Mouse (Mus musculus): ENCODE data around the gene Gm4787. TPM values are rescaled to one million over a fixed set of nuclear protein-coding genes. Genes with fewer than 3 reads are reported as not detected.

The Gm4787 gene
- polyA plus RNA-seq, 1 experiment from 2014 or later = 0.06 TPM

GRCm38 (mm10) chr12:81331937-81332874 is 47.1 kb downstream of the Gm4787 start:
- H3K27me3 ChIP-seq (replicated peaks; ENCODE audit: insufficient read depth, low read length) = peaks cover 12% of the 10 kb centered on the region
- H3K9me3 ChIP-seq (ENCODE audit: low read length) = no peaks in the 10 kb centered on the region
- peak; percentile 11 for DNase-seq (ENCODE audit: low spot score)
- peak; percentile 25 for ATAC-seq
- H3K4me1 ChIP-seq (ENCODE audit: insufficient read depth, low read depth, low read length) = no peaks in the 10 kb centered on the region
- no peak overlapping the region for H3K27ac ChIP-seq (ENCODE audit: low read length)
- H3K36me3 ChIP-seq (ENCODE audit: insufficient read depth, low read length) = no peaks in the 10 kb centered on the region
- WGBS = 1% methylated on average over 45 of the region's 54 CpGs
- peak overlapping the region; percentile 26; the same call in 1 of the 2 replicates for H3K9ac ChIP-seq (replicated peaks; ENCODE audit: low read depth)
- TF ChIP-seq EP300 (IDR thresholded peaks at IDR 0.05) = no peak
- no peak for TF ChIP-seq CTCF (IDR thresholded peaks at IDR 0.05)
- peak overlapping the region; percentile 46 for H3K4me3 ChIP-seq (ENCODE audit: low read depth, low read length)
- H3K4me2 ChIP-seq (replicated peaks; ENCODE audit: low read depth, low read length) = peak overlapping the region; percentile 93

- Histone ChIP-seq H3K27ac (ENCODE audit: low read length) (no peak overlapping the region), H3K4me1 (ENCODE audit: insufficient read depth, low read depth, low read length) (no peaks in the 10 kb centered on the region), H3K27me3 (replicated peaks; ENCODE audit: insufficient read depth, low read length) (peaks cover 12% of the 10 kb centered on the region), H3K9me3 (ENCODE audit: low read length) (no peaks in the 10 kb centered on the region), H3K4me2 (replicated peaks; ENCODE audit: low read depth, low read length) (no peak overlapping the region), H3K36me3 (ENCODE audit: insufficient read depth, low read length) (no peaks in the 10 kb centered on the region), H3K4me3 (ENCODE audit: low read depth, low read length) (no peak overlapping the region), H3K9ac (replicated peaks; ENCODE audit: low read depth) (no peak overlapping the region)
- no peak for TF ChIP-seq CTCF (IDR thresholded peaks at IDR 0.05)
- no peak for ATAC-seq
- DNase-seq (ENCODE audit: low spot score) = no peak
- 44% methylated on average over 5 of the region's 5 CpGs for WGBS
Observed at GRCm38 (mm10) chr12:81331046-81331638, 48.1 kb downstream of the Gm4787 start.

Other genes with a start within 250 kb of the Gm4787 start
- gene Slc8a3, start 46.3 kb downstream of the Gm4787 start, polyA plus RNA-seq (2015; fragmentation: Nextera tagmentation; extraction: Ambion mirVana) = 0.13 and 0.21 TPM in 2 replicates
- 0.24 and 0.38 TPM in 2 replicates for gene Adam4, start 42.5 kb upstream of the Gm4787 start, polyA plus RNA-seq (2015; fragmentation: Nextera tagmentation; extraction: Ambion mirVana)
- 144 and 148 TPM in 2 replicates for gene Cox16, start 105.7 kb upstream of the Gm4787 start, polyA plus RNA-seq (2015; fragmentation: Nextera tagmentation; extraction: Ambion mirVana)
- 17.6 and 19.0 TPM in 2 replicates for gene Gm20498, start 153.4 kb upstream of the Gm4787 start, polyA plus RNA-seq (2015; fragmentation: Nextera tagmentation; extraction: Ambion mirVana)
- gene Synj2bp, start 153.4 kb upstream of the Gm4787 start, polyA plus RNA-seq (2015; fragmentation: Nextera tagmentation; extraction: Ambion mirVana) = 27.5 and 31.9 TPM in 2 replicates
- 0.05 and 0.06 TPM in 2 replicates for gene Adam21, start 189.0 kb upstream of the Gm4787 start, polyA plus RNA-seq (2015; fragmentation: Nextera tagmentation; extraction: Ambion mirVana)
- gene Med6, start 215.5 kb upstream of the Gm4787 start, polyA plus RNA-seq (2015; fragmentation: Nextera tagmentation; extraction: Ambion mirVana) = 40.4 and 42.7 TPM in 2 replicates

Data from lung, postnatal 0 days (tissue).